Mouse (Mus musculus) ES-Bruce4 (cell line): ENCODE data around the gene Entpd1.

ENCODE experiments used
- CTCF ChIP-seq: IDR thresholded peaks from one replicate; pipeline ENCODE4 v1.8.1; 2011; ENCODE audit warnings: low read depth, low read length
- EP300 ChIP-seq: IDR thresholded peaks from 2 replicates; pipeline ENCODE4 v1.6.1; 2011; ENCODE audit warnings: low read depth, low read length; ENCODE audit not compliant: insufficient read depth
- POLR2A ChIP-seq: IDR thresholded peaks from one replicate; pipeline ENCODE4 v1.8.1; 2011; ENCODE audit warnings: low read length; ENCODE audit not compliant: insufficient read depth

DNA sequence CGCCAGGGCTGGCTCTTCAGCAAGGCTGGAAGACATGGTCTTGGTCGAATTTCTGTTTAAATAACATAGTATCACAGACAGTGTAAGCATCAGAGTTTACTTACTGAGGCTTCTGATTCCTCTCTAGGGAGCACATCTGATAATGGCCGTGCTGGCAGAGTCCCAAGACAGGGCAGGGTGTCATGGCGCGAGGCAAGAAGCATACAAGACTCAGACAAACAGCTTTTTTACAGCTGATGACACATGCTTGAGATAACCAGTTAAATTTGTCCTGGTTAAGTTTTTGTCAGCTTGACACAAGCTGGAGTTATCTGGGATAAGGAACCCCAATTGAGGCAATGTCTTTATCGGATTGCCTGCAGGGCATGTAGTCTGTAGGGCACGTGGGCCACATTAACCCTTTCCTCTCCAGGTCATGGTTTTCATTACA, 157.2 kb downstream of the Entpd1 start:
- TF ChIP-seq POLR2A (no peak), CTCF (no peak), EP300 (no peak)
